Mouse (Mus musculus): ENCODE data around the gene Nup133. TPM values are rescaled to one million over a fixed set of nuclear protein-coding genes. Genes with fewer than 3 reads are reported as not detected.
"Not testable (repeated sequence)": the region's sequence is repeated elsewhere in the genome, so short reads cannot be mapped to it uniquely, and the experiment has no call there.

Gene Nup133
- polyA plus RNA-seq, 1 experiment from 2014 or later, result 51.8 TPM

DNA sequence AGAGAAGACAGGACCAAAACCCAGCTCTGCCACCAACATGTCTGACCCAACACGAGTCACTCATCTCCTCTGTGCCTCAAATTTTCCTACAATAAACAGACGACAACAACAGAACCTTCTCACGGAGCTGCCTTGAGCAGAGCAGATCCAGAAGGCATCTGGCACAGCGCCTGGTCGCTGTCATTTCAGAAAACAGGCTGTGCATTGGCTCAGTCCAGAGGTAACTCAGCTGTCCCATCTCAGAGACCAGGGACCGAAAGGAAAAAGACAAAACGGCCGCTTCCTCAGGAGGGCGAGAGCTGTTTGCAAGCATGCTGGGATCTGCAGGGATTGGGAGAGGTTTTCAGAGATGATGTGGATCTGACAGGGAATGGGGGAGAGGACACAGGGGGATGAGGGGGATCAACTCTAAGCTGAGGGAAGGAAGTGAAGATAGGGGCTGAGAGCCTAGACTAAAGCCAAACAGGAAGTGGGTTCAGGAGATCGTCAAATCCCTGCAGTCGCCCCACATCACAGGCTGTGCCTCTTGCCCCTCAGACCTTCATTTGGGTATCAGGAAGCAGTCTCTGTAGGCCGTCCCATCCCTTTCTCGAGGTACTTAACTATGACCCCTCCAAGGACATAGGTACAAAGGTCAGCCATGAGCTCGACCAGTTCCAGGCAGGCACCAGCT, 29.2 kb upstream of the Nup133 start:
- no peak overlapping the region for H3K9ac ChIP-seq (replicated peaks)
- WGBS, result 78% methylated on average over 14 of the region's 14 CpGs

DNA sequence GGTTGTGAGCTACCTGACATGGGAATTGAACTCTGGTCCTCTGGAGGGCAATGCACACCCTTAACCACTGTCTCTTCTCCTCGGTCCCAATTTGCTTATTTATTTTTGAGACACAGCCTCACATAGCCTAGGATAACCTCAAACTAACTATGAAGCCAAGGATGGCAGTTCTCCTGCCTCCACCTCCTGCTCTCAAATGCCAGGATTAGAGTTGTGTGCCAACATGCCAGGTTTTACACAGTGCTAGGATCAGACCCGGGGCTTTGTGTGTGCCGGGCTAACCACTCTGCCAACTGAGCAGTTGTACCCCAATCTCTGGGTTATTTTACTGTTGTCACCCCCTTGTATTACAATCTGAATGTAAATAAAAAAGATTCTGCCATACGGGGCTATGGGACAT, 28.4 kb upstream of the Nup133 start:
- H3K27ac ChIP-seq (replicated peaks), result no peak overlapping the region
- no peak overlapping the region for H3K9ac ChIP-seq (replicated peaks)
- no peak for ATAC-seq (ENCODE audit: low FRiP score, low read depth)
- peaks cover 12% of the 10 kb centered on the region for H3K4me1 ChIP-seq
- peaks cover 3% of the 10 kb centered on the region for H3K27me3 ChIP-seq
- 92% methylated on average over 4 of the region's 4 CpGs for WGBS
- H3K4me2 ChIP-seq (replicated peaks), result no peak overlapping the region
- no peaks in the 10 kb centered on the region for H3K9me3 ChIP-seq
- no peaks in the 10 kb centered on the region for H3K36me3 ChIP-seq
- no peak overlapping the region for H3K4me3 ChIP-seq

More for the DNA sequence above, 29.2 kb upstream of the Nup133 start:
- ATAC-seq (ENCODE audit: low FRiP score, low read depth), result no peak
- H3K4me1 ChIP-seq, result peaks cover 12% of the 10 kb centered on the region
- H3K9me3 ChIP-seq, result no peaks in the 10 kb centered on the region
- no peaks in the 10 kb centered on the region for H3K36me3 ChIP-seq
- H3K4me2 ChIP-seq (replicated peaks), result no peak overlapping the region
- H3K4me3 ChIP-seq, result no peak overlapping the region
- no peak overlapping the region for H3K27ac ChIP-seq (replicated peaks)
- H3K27me3 ChIP-seq, result peaks cover 3% of the 10 kb centered on the region

- Histone ChIP-seq H3K9me3 (no peaks in the 10 kb centered on the region), H3K4me3 (no peak overlapping the region), H3K9ac (replicated peaks) (no peak overlapping the region), H3K27me3 (no peaks in the 10 kb centered on the region), H3K27ac (replicated peaks) (no peak overlapping the region), H3K4me2 (replicated peaks) (no peak overlapping the region), H3K4me1 (no peaks in the 10 kb centered on the region), H3K36me3 (0 out of 2 replicates have a peak, but pooled peaks cover 3% of the 10 kb centered on the region)
- WGBS, result 76% methylated on average over 1 of the region's 1 CpGs
- ATAC-seq (ENCODE audit: low FRiP score, low read depth), result no peak
These were observed 24.4 kb upstream of the Nup133 start for GRCm38 (mm10) chr8:123973495-123973894.

DNA sequence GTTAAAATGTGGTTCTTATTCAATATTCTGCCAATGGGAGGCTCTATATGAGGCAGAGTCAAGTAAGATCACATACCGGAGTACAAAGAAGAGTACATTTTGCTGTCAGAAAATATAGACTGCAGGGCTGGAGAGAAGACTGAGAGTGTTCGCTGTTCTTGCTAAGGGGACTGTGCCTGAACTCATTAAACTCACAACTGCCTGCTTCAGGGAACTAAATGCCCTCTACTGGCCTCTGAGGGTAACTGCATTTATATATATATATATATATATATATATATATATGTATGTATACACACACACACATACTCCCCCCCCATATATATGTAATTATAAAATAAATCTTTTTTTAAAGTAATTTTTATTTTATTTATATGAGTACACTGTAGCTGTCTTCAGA, 17.8 kb upstream of the Nup133 start:
- Histone ChIP-seq H3K27me3 (no peaks in the 10 kb centered on the region), H3K4me3 (no peak overlapping the region), H3K27ac (replicated peaks) (no peak overlapping the region), H3K9me3 (no peaks in the 10 kb centered on the region), H3K4me2 (replicated peaks) (no peak overlapping the region), H3K9ac (replicated peaks) (no peak overlapping the region), H3K4me1 (no peaks in the 10 kb centered on the region), H3K36me3 (peaks cover 15% of the 10 kb centered on the region; the same call in 1 of the 2 replicates)
- WGBS, result 69% methylated on average over 2 of the region's 2 CpGs
- no peak for ATAC-seq (ENCODE audit: low FRiP score, low read depth)

DNA sequence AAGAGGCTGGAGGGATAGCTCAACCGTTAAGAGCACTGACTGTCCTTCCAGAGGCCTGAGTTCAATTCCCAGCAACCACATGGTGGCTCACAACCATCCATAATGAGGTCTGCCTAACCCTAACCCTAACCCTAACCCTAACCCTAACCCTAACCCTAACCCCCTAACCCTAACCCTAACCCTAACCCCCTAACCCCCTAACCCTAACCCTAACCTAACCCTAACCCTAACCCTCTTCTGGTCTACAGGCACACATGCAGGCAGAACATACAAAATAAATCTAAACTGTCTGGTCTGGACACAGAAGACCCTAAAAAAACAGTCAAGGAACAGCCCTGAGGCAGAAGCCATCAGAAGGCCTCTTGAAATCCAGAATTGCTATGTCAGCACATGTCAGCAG, 12.3 kb upstream of the Nup133 start:
- Histone ChIP-seq H3K4me3 (no peak overlapping the region), H3K36me3 (peaks cover 38% of the 10 kb centered on the region), H3K4me1 (no peaks in the 10 kb centered on the region), H3K9ac (replicated peaks) (no peak overlapping the region), H3K4me2 (replicated peaks) (no peak overlapping the region), H3K27ac (replicated peaks) (no peak overlapping the region), H3K27me3 (no peaks in the 10 kb centered on the region), H3K9me3 (no peaks in the 10 kb centered on the region)
- whole genome bisulfite sequencing, result 68% methylated on average over 1 of the region's 1 CpGs
- ATAC-seq (ENCODE audit: low FRiP score, low read depth), result no peak

DNA sequence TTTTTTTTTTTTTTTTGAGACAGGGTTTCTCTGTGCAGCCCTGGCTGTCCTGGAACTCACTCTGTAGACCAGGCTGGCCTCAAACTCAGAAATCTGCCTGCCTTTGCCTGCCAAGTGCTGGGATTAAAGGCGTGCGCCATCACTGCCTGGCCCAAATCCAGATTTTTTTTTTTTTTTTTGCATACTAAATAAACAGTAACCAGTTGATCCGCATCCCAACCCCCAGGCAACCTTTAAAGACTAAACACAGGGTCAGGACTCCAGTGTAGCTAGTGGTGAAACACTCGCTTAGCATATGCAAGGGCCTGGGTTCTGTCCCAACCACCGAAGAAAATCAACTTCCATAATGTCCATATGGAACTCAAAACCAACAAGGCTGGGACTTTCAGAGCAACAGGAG, 11.5 kb upstream of the Nup133 start:
- not testable (repeated sequence) for H3K27ac ChIP-seq (replicated peaks); H3K4me3 ChIP-seq; H3K27me3 ChIP-seq; H3K9ac ChIP-seq (replicated peaks); H3K4me1 ChIP-seq; ATAC-seq (ENCODE audit: low FRiP score, low read depth); H3K4me2 ChIP-seq (replicated peaks); H3K9me3 ChIP-seq
- 90% methylated on average over 5 of the region's 5 CpGs for WGBS
- peaks cover 35% of the 10 kb centered on the region for H3K36me3 ChIP-seq

GRCm38 (mm10) chr8:123960056-123960455, 11.0 kb upstream of the Nup133 start:
- WGBS, result 90% methylated on average over 9 of the region's 9 CpGs
- ATAC-seq (ENCODE audit: low FRiP score, low read depth), result no peak
- Histone ChIP-seq H3K27me3 (no peaks in the 10 kb centered on the region), H3K4me3 (no peak overlapping the region), H3K4me2 (replicated peaks) (no peak overlapping the region), H3K4me1 (no peaks in the 10 kb centered on the region), H3K27ac (replicated peaks) (no peak overlapping the region), H3K9me3 (no peaks in the 10 kb centered on the region), H3K36me3 (peaks cover 37% of the 10 kb centered on the region), H3K9ac (replicated peaks) (no peak overlapping the region)

GRCm38 (mm10) chr8:123959473-123959872, 10.4 kb upstream of the Nup133 start:
- Histone ChIP-seq H3K27ac (replicated peaks) (no peak overlapping the region), H3K9me3 (no peaks in the 10 kb centered on the region), H3K36me3 (peaks cover 42% of the 10 kb centered on the region), H3K27me3 (no peaks in the 10 kb centered on the region), H3K4me3 (no peak overlapping the region), H3K4me1 (no peaks in the 10 kb centered on the region), H3K4me2 (replicated peaks) (no peak overlapping the region), H3K9ac (replicated peaks) (no peak overlapping the region)
- WGBS, result 89% methylated on average over 6 of the region's 6 CpGs
- ATAC-seq (ENCODE audit: low FRiP score, low read depth), result no peak

- H3K9ac ChIP-seq (replicated peaks), result no peak overlapping the region
- no peaks in the 10 kb centered on the region for H3K27me3 ChIP-seq
- no peak overlapping the region for H3K27ac ChIP-seq (replicated peaks)
- no peak for ATAC-seq (ENCODE audit: low FRiP score, low read depth)
- no peaks in the 10 kb centered on the region for H3K4me1 ChIP-seq
- no peaks in the 10 kb centered on the region for H3K9me3 ChIP-seq
- no peak overlapping the region for H3K4me3 ChIP-seq
- H3K36me3 ChIP-seq, result peaks cover 53% of the 10 kb centered on the region
- H3K4me2 ChIP-seq (replicated peaks), result no peak overlapping the region
- 73% methylated on average over 17 of the region's 17 CpGs for WGBS
These were observed 9.1 kb upstream of the Nup133 start for GRCm38 (mm10) chr8:123958130-123958529.

GRCm38 (mm10) chr8:123954246-123954645, 5.2 kb upstream of the Nup133 start:
- H3K4me1 ChIP-seq, result peaks cover 9% of the 10 kb centered on the region
- H3K4me3 ChIP-seq, result no peak overlapping the region
- H3K9me3 ChIP-seq, result no peaks in the 10 kb centered on the region
- no peaks in the 10 kb centered on the region for H3K27me3 ChIP-seq
- 94% methylated on average over 8 of the region's 8 CpGs for WGBS
- peaks cover 42% of the 10 kb centered on the region for H3K36me3 ChIP-seq
- no peak overlapping the region for H3K4me2 ChIP-seq (replicated peaks)
- no peak overlapping the region for H3K27ac ChIP-seq (replicated peaks)
- H3K9ac ChIP-seq (replicated peaks), result no peak overlapping the region
- no peak for ATAC-seq (ENCODE audit: low FRiP score, low read depth)

- no peak overlapping the region for H3K9ac ChIP-seq (replicated peaks)
- H3K9me3 ChIP-seq, result no peaks in the 10 kb centered on the region
- no peak for ATAC-seq (ENCODE audit: low FRiP score, low read depth)
- H3K36me3 ChIP-seq, result peaks cover 40% of the 10 kb centered on the region
- H3K27me3 ChIP-seq, result no peaks in the 10 kb centered on the region
- peaks cover 9% of the 10 kb centered on the region for H3K4me1 ChIP-seq
- H3K27ac ChIP-seq (replicated peaks), result no peak overlapping the region
- no peak overlapping the region for H3K4me2 ChIP-seq (replicated peaks)
- WGBS, result 88% methylated on average over 8 of the region's 8 CpGs
- H3K4me3 ChIP-seq, result no peak overlapping the region
These were observed 4.6 kb upstream of the Nup133 start for GRCm38 (mm10) chr8:123953686-123954085.

DNA sequence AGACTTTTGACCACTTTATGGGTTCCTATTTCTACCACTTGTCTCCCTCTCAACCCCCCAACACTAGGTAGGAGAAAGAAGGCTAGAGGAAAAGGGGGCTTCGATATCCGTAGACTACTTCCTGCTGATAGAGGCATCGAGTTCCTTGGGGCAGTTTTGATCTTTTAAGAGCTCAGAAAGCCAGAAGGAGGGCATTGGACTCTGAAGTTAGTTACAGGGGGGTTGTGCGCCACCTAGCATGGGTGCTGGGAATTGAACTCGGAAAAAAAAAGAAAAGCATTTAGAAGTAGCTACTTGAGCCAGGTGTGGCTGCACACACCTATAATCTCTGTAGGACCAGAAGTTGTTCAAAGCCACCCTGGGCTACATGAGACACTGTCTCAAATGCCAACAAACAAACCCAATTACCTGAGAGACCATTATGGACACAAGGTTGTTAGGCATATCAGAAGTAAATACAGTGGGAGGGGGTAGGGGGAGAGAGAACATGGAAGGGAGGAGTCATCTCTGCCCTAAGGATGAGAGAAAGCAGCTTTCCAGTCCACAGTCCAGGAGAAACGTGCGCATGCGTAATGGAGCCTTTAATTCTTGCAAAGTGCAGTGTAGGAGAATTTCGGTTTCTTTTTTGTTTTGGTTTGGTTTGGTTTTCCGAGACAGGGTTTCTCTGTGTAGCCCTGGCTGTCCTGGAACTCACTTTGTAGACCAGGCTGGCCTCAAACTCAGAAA, 1.2 kb upstream of the Nup133 start:
- H3K27ac ChIP-seq (replicated peaks), result peak overlapping the region; percentile 71; the same call in 1 of the 2 replicates
- ATAC-seq (ENCODE audit: low FRiP score, low read depth), result no peak
- 34% methylated on average over 10 of the region's 10 CpGs for WGBS

More for the DNA sequence above, 1.2 kb upstream of the Nup133 start:
- H3K4me1 ChIP-seq, result peaks cover 15% of the 10 kb centered on the region
- peak overlapping the region; percentile 90 for H3K4me3 ChIP-seq
- peak overlapping the region; percentile 99 for H3K4me2 ChIP-seq (replicated peaks)
- H3K36me3 ChIP-seq, result peaks cover 35% of the 10 kb centered on the region
- H3K27me3 ChIP-seq, result no peaks in the 10 kb centered on the region
- H3K9me3 ChIP-seq, result no peaks in the 10 kb centered on the region
- peak overlapping the region; percentile 87 for H3K9ac ChIP-seq (replicated peaks)
